Mouse (Mus musculus): Measurements from ENCODE around the gene Doxl2.

GRCm38 (mm10) chr6:48998186-48998585, 23.4 kb downstream of the Doxl2 start:
- TF ChIP-seq EP300 (IDR thresholded peaks at IDR 0.05) (no peak), CTCF (IDR thresholded peaks at IDR 0.05) (no peak)

All from lung, postnatal 0 days (tissue).